Mouse (Mus musculus) ES-E14 (cell line): Measurements from ENCODE around the gene Atp1b3.

ENCODE experiments used
- CHD2 ChIP-seq: IDR thresholded peaks from 2 replicates; pipeline ENCODE4 v1.6.1; 2014; ENCODE audit warnings: mild to moderate bottlenecking, low read depth, low read length, inconsistent platforms
- HCFC1 ChIP-seq: IDR thresholded peaks from 2 replicates; pipeline ENCODE4 v1.6.1; 2012; ENCODE audit warnings: low read length, inconsistent platforms, borderline replicate concordance; ENCODE audit not compliant: insufficient read depth
- MAFK ChIP-seq: IDR thresholded peaks from 2 replicates; pipeline ENCODE4 v1.6.1; 2014; ENCODE audit warnings: mild to moderate bottlenecking, low read depth, low read length, inconsistent platforms; ENCODE audit not compliant: insufficient read depth
- ZC3H11A ChIP-seq: IDR thresholded peaks from 2 replicates; pipeline ENCODE4 v1.6.1; 2012; ENCODE audit warnings: low read depth, mild to moderate bottlenecking, inconsistent platforms, low read length, borderline replicate concordance
- ZNF384 ChIP-seq: IDR thresholded peaks from 2 replicates; pipeline ENCODE4 v1.6.1; 2012; ENCODE audit warnings: low read depth, low read length, inconsistent platforms

DNA sequence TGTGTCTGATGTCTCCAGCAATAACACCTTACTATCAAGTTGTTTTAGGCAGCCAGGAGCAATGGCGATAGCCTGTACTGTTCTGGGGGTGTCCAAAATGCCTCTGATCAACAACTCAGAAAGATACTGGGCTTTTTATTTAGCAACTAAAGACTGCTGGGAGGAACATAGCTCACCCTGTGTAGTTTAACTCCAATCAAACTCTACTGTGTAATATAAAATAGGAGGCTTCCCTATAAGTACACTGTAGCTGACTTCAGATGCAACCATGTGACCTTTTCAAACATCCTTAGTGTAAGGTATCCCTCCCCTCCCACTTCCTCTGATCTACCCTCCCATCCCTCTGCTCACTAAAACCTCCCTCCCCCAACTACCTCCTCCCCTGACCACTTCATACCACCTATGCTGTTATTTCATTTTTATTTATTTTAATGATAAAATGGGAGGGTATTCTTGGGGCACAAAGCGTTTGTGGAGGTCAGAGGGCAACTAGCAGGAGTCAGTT lies 29.5 kb upstream of the Atp1b3 start:
- no peak for TF ChIP-seq MAFK
- TF ChIP-seq CHD2, result no peak
- no peak for TF ChIP-seq ZNF384
- TF ChIP-seq ZC3H11A, result no peak
- TF ChIP-seq HCFC1, result no peak
